Mouse (Mus musculus): ENCODE data around the gene Tuba3b.
A peak's percentile ranks its signal among the peaks of the same experiment; 100 is the strongest.

DNA sequence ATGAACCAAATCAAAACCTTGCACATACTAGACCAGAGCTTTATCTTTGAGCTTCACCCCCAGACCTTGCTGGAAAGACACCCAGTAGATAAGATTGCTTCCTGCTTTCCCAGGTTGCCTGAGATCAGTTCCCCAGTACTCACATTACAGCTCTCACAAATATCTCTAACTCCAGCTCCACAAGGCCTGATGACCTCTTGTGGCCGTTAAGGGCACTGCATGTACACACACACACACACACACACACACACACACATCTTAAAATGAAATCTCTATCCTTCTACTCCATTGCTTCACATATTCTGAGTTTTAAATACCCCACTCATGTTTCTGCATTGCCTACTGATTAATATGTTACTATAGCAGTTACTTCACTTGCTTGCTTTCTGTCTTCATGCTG is 40.1 kb downstream of the Tuba3b start:
- peak; percentile 39 for TF ChIP-seq CTCF (IDR thresholded peaks at IDR 0.05; ENCODE audit: low read depth)
- no peak for TF ChIP-seq EP300 (IDR thresholded peaks at IDR 0.05; ENCODE audit: low read depth)
